Mouse (Mus musculus): Measurements from ENCODE around the gene Kif17.

The Kif17 gene

DNA sequence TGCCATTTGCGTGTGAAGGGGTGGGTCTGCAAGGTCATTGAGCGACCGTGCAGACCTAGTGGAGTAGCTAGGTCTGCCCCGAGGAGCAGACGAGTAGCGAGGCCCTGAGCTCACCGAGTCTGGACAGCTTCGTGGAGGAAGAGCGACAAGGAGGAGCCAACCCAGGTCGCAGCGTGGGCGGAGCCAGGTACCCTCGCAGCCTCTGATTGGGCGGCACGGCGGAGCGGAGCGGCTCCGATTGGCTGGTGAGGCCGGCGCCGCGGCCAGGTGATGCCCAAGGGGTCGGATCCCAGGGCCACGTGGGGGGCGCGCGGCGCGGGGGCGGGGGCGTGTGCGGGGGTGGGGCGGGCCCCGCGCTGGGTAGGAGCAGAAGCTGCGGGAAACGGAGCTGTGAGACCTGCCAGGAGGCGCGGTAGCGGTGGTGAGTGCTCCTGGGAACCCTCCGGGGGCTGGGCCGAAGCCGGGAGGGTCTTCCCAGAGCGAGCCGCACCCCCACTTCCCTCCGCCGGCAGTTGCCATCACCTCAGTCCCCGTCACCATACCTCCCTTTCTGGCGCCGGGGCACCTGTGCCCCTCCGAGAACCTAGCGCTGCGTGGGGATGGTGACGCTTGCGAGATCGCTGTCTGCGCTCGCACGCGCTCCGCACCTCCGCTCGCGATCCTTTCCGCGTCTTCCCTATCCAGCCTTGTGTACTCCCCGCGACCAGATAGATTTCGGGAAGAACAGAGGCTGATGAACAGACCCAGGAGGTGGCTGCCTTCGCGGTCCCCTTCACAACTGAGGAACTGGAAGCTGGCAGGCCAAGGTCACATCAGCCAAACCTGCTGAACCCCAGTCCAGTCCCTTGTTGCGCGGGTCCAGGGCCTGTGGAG is at the start of gene Kif17, which contains the start of gene Sh2d5:
Gene Kif17, plus strand, starts transcription at position 348 of the 873 bp plus-strand sequence.
Gene Sh2d5, plus strand, starts transcription at position 316 of the 873 bp plus-strand sequence.
- no peak for DNase-seq (ENCODE audit: low spot score)

DNA sequence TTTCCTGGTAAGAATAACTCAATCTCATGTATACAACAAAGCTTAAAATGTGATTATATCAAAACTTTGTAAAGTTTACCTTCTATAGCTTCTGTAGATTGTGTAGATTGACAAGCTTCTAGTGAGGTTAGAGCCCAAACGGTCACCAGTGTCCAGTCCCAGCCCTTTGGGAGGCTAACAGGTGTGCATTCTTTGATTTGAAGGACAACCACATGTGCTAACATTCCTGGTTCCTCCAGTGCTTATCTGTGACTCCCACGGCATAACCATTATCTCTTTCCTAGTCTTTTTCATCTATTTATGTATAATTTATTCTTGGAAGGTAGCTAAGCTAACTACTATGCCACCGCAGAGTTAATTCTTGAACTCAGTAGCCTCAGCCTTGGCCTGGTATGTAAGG is 49.5 kb upstream of the Kif17 start:
- DNase-seq (ENCODE audit: low spot score), result no peak

- no peak for DNase-seq (ENCODE audit: low spot score)
Measured at GRCm38 (mm10) chr4:138201696-138202095, 48.5 kb upstream of the Kif17 start.

DNA sequence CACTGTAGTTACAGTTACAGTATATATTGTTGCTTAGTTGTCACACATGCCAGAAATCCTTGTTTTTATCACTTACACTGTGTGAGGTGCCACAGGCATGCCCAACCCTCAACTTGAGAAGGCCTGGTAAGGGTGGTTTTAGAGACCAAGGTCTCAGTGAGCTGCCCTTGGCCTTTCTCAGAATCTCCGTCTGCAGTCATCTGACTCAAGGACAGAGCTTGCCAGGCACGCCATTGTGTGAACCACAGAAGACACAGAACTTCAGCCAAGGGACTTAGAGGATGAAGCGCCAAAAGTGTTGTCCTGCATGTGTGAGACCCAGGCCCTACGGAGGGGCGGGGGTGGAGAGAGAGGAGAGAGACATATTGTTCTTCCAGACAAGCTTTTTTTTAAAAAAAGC is 40.1 kb upstream of the Kif17 start:
- DNase-seq (ENCODE audit: low spot score), result no peak

DNA sequence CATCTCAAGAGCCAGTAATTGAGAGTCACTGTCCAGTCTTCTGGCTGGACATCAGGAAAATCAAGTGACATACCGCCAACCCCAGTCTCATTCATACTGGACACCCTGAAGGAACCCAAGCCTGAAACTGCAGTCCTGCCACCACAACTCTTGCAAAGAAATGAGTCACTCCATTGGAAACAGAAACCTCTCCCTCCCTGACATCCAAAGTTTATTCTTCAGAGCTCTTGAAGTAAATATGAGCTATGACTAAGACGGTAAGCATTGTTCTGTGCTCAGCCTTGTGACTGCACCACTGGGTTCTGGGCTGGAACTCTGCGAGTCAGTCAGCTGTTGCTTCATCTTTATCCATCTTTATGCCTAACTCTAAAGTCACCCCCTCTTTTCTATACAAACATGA is 36.4 kb upstream of the Kif17 start:
- DNase-seq (ENCODE audit: low spot score), result no peak

GRCm38 (mm10) chr4:138215671-138216199 is 34.5 kb upstream of the Kif17 start:
- peak; percentile 26 for DNase-seq (ENCODE audit: low spot score)

GRCm38 (mm10) chr4:138216200-138216890 is 33.9 kb upstream of the Kif17 start, which contains the start of gene Hp1bp3:
Hp1bp3 (plus strand) TSS chr4:138216296.
- DNase-seq (ENCODE audit: low spot score), result peak; percentile 25

GRCm38 (mm10) chr4:138216891-138217392 is 33.3 kb upstream of the Kif17 start:
- peak; percentile 93 for DNase-seq (ENCODE audit: low spot score)

GRCm38 (mm10) chr4:138217441-138217840 is 32.8 kb upstream of the Kif17 start:
- DNase-seq (ENCODE audit: low spot score), result no peak

- DNase-seq (ENCODE audit: low spot score), result no peak
Measured at GRCm38 (mm10) chr4:138217951-138218685, 32.1 kb upstream of the Kif17 start.

DNA sequence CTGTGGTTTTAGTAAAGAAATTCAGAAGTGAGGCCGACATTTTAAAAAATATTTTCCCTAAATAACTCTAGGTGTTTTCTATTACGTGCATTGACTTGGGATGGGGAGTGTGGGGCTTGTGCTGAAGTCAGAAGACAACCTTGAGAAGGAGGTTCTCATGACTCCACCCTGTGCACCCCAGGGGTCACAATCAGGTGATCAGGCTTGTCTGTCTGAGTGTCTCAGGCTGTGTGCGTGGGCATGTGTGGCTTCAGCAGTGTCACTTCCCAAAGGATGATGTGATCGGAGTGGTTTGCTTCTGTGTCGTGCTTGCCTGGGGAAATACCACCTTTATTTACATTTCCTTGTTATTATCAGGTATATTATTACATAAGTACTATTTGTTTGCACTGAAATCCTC is 30.9 kb upstream of the Kif17 start:
- DNase-seq (ENCODE audit: low spot score), result no peak

GRCm38 (mm10) chr4:138220761-138221160 is 29.5 kb upstream of the Kif17 start:
- DNase-seq (ENCODE audit: low spot score), result no peak

DNA sequence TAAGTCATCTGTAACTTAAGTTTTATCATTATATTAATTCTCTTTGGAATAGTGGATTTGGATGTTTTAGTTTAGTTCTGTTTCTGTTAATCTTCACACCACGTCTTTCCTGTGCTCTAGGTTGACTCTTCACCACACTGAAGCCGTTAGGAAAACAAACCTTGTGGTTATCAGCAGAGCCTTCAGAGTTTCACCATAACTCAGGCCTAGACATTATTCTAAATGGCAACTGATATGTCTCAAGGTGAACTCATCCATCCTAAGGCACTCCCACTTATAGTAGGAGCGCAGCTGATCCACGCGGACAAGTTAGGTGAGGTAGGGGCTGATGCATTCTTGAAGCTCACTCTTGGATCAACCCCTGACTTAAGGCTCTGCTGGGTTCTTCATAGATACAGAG is 28.8 kb upstream of the Kif17 start:
- no peak for DNase-seq (ENCODE audit: low spot score)

DNA sequence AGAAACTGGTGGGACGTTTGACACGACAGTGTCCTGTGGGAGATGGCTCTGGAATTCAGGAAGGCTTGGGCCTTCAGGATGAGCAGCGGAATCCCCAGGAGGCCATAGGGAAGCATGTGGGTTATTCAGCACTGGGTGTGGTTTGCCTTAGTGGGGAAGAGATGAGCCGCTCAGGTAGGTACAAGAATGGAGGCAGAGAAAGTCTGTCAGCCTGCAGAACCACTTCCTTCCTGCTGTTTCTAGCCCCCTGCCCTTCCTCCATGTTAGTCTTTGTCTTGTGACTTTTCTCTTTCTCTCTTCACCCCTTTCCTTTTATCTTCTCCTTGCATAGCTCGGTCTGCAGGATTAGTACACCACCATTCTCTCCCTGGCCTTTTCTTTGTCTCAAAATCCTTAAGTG is 27.8 kb upstream of the Kif17 start:
- no peak for DNase-seq (ENCODE audit: low spot score)

DNA sequence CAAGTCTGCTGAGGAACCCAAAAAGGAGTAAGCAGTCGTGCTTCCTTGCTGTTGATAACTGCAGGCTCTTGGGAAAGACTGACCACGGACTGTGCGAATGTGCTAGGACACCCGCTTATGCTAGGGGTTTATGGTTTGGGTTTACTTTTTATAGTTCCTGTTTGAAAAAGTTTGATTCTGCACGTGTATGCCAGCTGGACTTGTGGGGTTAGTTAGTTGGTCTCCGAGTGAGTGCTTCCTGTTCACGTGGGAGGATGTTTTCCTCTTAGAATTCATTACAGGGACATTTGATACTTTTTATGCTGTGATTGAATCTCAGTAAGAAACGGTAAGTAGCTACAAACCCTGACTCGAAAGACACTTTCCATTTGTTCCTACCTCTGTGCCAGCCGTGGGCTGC is 26.6 kb upstream of the Kif17 start:
- DNase-seq (ENCODE audit: low spot score), result no peak

- DNase-seq (ENCODE audit: low spot score), result peak; percentile 51
Measured at GRCm38 (mm10) chr4:138246756-138247665, 3.2 kb upstream of the Kif17 start.

DNA sequence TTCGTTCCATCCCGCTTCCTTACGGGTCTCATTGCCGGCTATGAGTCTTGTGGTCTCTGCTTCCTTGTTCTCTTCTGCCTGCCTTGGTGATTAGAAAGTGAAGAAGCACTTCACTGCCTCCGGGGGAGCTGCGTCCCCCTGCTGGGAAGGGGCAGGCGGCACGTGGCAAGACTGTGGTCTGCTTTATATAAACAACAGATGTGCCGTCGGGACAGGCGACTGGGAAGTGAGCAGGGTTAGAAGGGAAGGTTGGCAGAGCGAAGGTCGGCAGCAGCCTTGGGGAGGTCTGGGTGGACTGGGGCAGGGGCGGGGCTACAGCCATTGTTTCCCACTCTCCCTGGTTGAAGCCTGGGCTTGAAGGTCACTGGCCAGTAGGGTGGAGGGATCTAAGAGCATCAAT is 1.6 kb downstream of the Kif17 start:
- DNase-seq (ENCODE audit: low spot score), result no peak

DNA sequence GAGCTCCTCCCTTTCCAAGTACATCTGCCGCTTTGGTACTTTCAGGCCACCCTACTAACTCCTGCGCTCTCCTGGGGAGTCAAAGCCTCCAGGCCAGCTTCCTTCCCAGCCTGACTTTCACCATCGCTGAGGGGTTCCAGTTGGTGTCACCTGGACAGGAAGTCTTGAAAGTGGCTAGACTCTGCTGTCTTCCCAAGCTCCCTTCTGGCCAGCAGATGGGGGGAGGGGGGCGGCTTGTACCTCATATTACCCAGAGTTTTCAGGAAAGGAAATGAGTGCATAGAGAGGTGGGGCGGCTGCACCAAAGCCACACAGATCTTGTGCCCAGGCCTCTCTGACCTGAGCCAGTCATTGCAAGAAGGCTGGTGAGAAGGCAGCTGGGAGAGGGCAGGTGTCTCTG is 2.0 kb downstream of the Kif17 start:
- no peak for DNase-seq (ENCODE audit: low spot score)

- DNase-seq (ENCODE audit: low spot score), result no peak
Measured at GRCm38 (mm10) chr4:138257116-138257687, 7.0 kb downstream of the Kif17 start.

GRCm38 (mm10) chr4:138258663-138259062 is 8.4 kb downstream of the Kif17 start:
- no peak for DNase-seq (ENCODE audit: low spot score)

- DNase-seq (ENCODE audit: low spot score), result no peak
Measured at GRCm38 (mm10) chr4:138259482-138259881, 9.2 kb downstream of the Kif17 start.
